Mouse (Mus musculus) brain, embryonic 18.5 days (tissue): ENCODE data around the gene Gabbr2.

Experiments
- DNase-seq: peaks from one replicate; pipeline ENCODE4 v3.0.0-alpha.2; 2012; ENCODE audit warnings: low read depth, low spot score

Gene Gabbr2

DNA sequence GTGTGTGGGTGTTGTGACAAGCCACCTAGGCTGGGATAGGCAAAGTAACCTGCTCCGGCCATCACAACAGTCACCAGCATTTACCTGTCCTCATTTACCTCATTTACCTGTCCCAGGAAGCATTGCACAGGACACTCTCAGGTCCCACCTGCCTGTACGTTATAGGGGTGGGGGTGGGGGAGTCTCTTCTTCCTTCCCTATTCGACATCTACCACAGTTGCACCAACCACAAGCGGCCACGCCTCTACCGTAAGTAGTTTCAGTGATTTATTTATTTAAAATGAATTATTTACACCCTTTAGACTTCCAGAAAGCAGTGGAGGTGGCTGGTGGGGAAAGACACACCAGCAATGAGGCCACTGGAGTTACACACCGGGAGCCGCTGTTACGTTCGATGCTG lies 123.9 kb downstream of the Gabbr2 start:
- DNase-seq, result no peak

GRCm38 (mm10) chr4:46866070-46866469 lies 125.6 kb downstream of the Gabbr2 start:
- DNase-seq, result no peak

- DNase-seq, result no peak
These were observed 128.0 kb downstream of the Gabbr2 start for GRCm38 (mm10) chr4:46863721-46864120.

- no peak for DNase-seq
These were observed 129.0 kb downstream of the Gabbr2 start for GRCm38 (mm10) chr4:46862677-46863076.

GRCm38 (mm10) chr4:46860586-46860985 lies 131.1 kb downstream of the Gabbr2 start:
- DNase-seq, result no peak

DNA sequence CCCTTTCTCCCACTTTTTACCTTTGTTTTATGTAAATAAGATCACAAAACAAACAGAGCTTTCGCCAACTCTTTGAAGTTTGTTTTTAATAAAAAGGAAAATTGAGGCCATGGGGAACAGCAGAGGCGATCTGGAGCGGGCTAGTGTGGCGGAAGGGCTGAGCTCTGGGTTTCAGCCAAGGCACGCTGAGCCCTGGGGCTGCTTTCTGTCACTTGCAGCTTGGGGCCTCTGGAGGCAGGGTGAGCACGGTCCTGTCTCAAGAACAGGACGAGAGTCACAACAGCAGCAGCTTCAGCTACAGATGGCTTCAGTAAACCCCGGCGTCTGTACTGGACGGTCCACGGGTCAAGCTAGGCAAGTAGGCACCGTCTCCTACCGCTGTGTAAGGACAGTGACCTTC lies 132.8 kb downstream of the Gabbr2 start:
- no peak for DNase-seq

- DNase-seq, result no peak
These were observed 135.5 kb downstream of the Gabbr2 start for GRCm38 (mm10) chr4:46856145-46856544.

DNA sequence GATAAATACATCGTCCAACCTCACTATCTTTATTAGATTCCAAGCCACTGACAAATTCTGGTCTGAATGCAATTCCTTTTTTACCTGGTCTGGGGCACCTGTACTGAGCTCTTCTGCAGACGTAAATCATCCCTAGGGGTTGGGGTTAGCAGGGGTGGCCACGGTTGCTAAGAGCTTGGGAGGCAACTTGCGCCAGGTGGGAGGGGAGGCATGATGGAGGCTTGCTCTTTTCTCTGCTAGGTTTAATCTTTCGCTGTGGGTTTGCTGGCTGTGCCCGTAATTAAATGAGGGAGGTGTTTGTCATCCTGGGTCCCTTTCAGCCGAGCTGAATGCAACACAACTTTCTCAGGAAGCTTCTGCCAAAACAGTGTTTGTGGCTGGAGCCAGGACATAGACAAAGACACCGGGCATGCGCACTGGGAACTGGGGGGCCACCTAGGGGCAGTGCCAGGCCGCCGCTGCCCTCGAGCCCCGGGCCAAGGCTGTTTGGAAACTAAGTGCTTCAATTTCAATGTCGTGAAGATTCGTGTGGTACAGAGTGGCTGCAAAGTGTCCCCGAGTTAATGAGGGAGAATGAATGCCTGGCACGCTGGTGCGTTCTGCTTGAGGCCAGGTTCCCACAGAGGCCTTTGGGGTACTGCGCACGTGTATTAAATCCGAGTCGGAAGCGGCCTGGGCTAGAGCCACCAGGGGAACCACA lies 136.8 kb downstream of the Gabbr2 start:
- DNase-seq, result no peak

GRCm38 (mm10) chr4:46853852-46854460 lies 137.7 kb downstream of the Gabbr2 start:
- no peak for DNase-seq

- no peak for DNase-seq
These were observed 143.9 kb downstream of the Gabbr2 start for GRCm38 (mm10) chr4:46847745-46848144.

DNA sequence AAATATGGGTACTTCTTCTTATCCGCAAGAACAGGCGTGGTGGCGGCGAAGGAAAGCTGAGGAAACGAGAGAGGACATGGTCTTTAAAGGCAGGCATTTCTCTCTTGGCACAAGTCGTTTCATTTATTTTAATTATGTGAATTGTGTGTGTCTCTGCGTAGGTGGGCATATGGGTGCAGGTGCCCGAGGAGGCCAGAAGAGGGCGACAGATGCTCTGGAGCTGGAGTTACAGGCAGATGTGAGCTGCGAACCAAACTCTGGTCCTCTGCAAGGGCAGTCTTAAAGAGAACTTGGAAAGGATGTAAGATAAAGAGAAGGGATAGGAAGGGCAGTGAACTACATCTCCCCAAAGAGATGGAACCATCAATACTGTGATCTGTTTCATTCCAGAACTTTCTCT lies 145.3 kb downstream of the Gabbr2 start:
- DNase-seq, result no peak

- no peak for DNase-seq
These were observed 146.6 kb downstream of the Gabbr2 start for GRCm38 (mm10) chr4:46844982-46845643.

- no peak for DNase-seq
These were observed 147.1 kb downstream of the Gabbr2 start for GRCm38 (mm10) chr4:46844567-46844966.

- DNase-seq, result no peak
These were observed 149.1 kb downstream of the Gabbr2 start for GRCm38 (mm10) chr4:46842596-46842995.

DNA sequence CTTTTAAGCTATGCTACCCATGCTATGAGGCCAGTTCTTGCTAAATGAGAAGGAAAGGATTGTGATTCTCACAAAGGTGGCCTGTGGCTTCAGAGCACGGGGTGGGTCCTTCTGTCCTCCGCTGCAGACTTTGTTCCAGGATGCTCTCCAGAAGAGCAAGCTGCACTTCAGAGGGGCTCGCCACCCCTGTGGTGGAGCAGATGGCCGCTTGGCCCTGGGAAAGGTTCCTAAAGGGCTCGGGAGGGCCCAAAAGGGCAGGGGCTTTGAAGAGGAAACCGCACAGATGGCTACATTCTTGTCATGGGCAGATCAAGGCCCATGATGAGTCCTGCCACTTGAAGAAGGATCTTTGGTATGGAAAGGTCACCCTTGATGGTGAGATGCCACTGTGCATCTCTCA lies 151.5 kb downstream of the Gabbr2 start:
- DNase-seq, result no peak

DNA sequence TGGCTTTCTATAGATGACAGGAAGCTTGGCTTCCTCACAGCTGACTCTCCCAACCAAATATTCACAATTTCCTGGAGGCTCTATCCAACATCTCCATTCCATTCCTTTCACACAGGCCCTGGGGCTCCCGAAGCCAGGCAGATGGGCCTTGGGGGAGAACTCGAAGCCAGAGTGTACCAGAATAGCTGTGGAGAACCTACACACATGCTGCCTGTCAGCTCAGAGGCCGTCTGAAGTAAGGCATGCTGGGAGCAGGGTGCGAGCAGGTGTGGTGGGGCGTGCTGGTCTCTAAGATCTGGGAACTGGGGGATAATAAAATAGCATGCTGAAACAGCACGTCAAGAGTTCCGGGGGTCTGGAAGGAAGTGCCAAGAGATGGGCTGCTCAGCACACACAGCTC lies 154.3 kb downstream of the Gabbr2 start:
- no peak for DNase-seq

- DNase-seq, result no peak
These were observed 155.6 kb downstream of the Gabbr2 start for GRCm38 (mm10) chr4:46836065-46836464.

- DNase-seq, result no peak
These were observed 156.6 kb downstream of the Gabbr2 start for GRCm38 (mm10) chr4:46835064-46835463.

DNA sequence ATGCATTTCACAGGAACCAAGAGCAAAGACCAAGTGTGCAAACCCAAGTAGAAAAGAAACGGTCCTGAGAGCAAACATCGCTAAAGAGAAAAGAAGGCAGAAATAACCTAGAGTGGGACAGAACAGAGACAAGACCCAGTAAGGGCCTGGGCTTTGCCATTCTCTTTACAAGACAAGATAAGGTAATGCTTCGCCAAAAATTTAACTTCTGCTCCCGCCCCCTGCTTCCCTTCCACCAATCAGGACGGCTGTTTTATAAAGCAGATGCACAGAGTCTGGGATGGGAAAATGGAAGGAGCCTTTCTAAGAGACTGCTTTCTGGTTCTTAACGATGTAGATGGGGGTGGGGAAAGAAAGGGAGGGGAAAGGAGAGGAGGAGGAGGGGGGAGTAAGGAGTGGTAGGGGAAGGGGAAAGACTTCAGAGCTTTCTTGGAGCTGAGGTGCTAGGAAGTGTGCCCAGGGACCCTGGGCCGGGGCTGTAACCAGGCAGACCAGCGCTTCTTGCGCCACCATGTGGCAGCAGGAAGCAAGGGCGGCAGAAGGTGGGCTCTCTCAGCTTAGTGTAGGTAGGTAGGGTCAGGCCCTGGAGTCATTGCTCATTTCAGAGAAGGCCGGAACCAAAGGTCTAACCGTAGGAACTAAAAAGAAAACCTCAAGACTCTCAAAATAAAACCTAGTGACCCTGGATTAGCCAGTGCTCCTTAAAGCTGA lies 158.7 kb downstream of the Gabbr2 start:
- no peak for DNase-seq

- DNase-seq, result no peak
These were observed 162.0 kb downstream of the Gabbr2 start for GRCm38 (mm10) chr4:46829656-46830055.

DNA sequence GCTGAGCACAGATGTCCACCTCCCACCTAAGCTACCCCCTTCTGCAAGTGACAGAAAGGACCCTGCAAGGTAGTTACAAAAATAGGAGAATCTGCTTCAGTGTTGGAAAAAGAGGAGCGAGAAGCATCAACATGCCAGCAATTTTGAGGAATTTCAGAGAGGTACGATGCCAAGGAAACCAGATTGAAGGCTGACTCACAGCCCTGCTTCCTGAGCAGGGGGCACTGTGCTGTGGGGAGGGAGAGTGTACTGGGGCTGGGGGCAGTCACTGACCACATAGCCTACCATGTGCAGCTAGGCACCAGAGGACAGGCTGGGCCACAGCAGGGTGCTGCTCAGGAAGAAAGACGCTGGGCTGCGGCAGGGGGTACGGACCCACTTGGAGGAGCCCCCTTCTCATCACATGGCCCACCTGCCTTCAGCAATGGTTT lies 163.5 kb downstream of the Gabbr2 start:
- no peak for DNase-seq

GRCm38 (mm10) chr4:46827471-46827870 lies 164.2 kb downstream of the Gabbr2 start:
- DNase-seq, result no peak
